Mouse (Mus musculus): ENCODE measurements around the gene Frat2. TPM values are rescaled to one million over a fixed set of nuclear protein-coding genes. Genes with fewer than 3 reads are reported as not detected.
"Not testable (repeated sequence)": the region's sequence is repeated elsewhere in the genome, so short reads cannot be mapped to it uniquely, and the experiment has no call there.

Gene Frat2
- 1.6 and 2.1 TPM in 2 replicates for polyA plus RNA-seq (2015; fragmentation: Nextera tagmentation; extraction: Ambion mirVana)

- WGBS: under 1% methylated on average over 72 of the region's 72 CpGs
- peak; percentile 92 for ATAC-seq (ENCODE audit: extremely low read depth, insufficient number of reproducible peaks, low FRiP score, low TSS enrichment)
- Histone ChIP-seq H3K4me2 (peak within 1 kb of the TSS; percentile 92), H3K9me3 (no peaks in the 10 kb centered on the region), H3K4me3 (peak within 1 kb of the TSS; percentile 83), H3K4me1 (peaks cover 13% of the 10 kb centered on the region), H3K36me3 (no peaks in the 10 kb centered on the region), H3K27ac (replicated peaks) (peak within 1 kb of the TSS; percentile 81), H3K9ac (peak within 1 kb of the TSS; percentile 85), H3K27me3 (replicated peaks) (no peaks in the 10 kb centered on the region)
These were observed at the start of gene Frat2 for GRCm38 (mm10) chr19:41847992-41848851. TSS of gene Frat2 (minus strand) at chr19:41848132.

GRCm38 (mm10) chr19:41896319-41896711 lies 48.4 kb upstream of the Frat2 start:
- no peaks in the 10 kb centered on the region for H3K9me3 ChIP-seq
- no peaks in the 10 kb centered on the region for H3K27me3 ChIP-seq (replicated peaks)
- H3K9ac ChIP-seq: peak overlapping the region; percentile 85
- H3K27ac ChIP-seq (replicated peaks): no peak overlapping the region
- WGBS: 18% methylated on average over 18 of the region's 18 CpGs
- peak overlapping the region; percentile 88 for H3K4me3 ChIP-seq
- peaks cover 19% of the 10 kb centered on the region for H3K4me1 ChIP-seq
- 0 out of 2 replicates have a peak, but pooled peaks cover 3% of the 10 kb centered on the region for H3K36me3 ChIP-seq
- ATAC-seq (ENCODE audit: extremely low read depth, insufficient number of reproducible peaks, low FRiP score, low TSS enrichment): no peak
- peak overlapping the region; percentile 93 for H3K4me2 ChIP-seq

GRCm38 (mm10) chr19:41895460-41896318 lies 47.8 kb upstream of the Frat2 start, which contains the start of gene Rrp12:
TSS of gene Rrp12 (minus strand) at chr19:41896173.
- Histone ChIP-seq H3K4me3 (peak within 1 kb of the TSS; percentile 88), H3K27me3 (replicated peaks) (no peaks in the 10 kb centered on the region), H3K36me3 (peaks cover 9% of the 10 kb centered on the region), H3K4me2 (peak within 1 kb of the TSS; percentile 93), H3K9me3 (no peaks in the 10 kb centered on the region), H3K9ac (peak within 1 kb of the TSS; percentile 85), H3K4me1 (peaks cover 18% of the 10 kb centered on the region), H3K27ac (replicated peaks) (peak within 1 kb of the TSS; percentile 44; the same call in 1 of the 2 replicates)
- ATAC-seq (ENCODE audit: extremely low read depth, insufficient number of reproducible peaks, low FRiP score, low TSS enrichment): peak; percentile 63; the same call in 1 of the 2 replicates
- 1% methylated on average over 46 of the region's 46 CpGs for WGBS

GRCm38 (mm10) chr19:41894959-41895358 lies 47.0 kb upstream of the Frat2 start:
- Histone ChIP-seq H3K4me3 (peak overlapping the region; percentile 88), H3K9ac (peak overlapping the region; percentile 85), H3K36me3 (peaks cover 16% of the 10 kb centered on the region), H3K4me1 (peaks cover 18% of the 10 kb centered on the region), H3K27me3 (replicated peaks) (no peaks in the 10 kb centered on the region), H3K4me2 (peak overlapping the region; percentile 93), H3K27ac (replicated peaks) (no peak overlapping the region), H3K9me3 (no peaks in the 10 kb centered on the region)
- 39% methylated on average over 7 of the region's 7 CpGs for WGBS
- no peak for ATAC-seq (ENCODE audit: extremely low read depth, insufficient number of reproducible peaks, low FRiP score, low TSS enrichment)

GRCm38 (mm10) chr19:41888191-41888590 lies 40.3 kb upstream of the Frat2 start:
- Histone ChIP-seq H3K4me2 (no peak overlapping the region), H3K4me1 (no peaks in the 10 kb centered on the region), H3K27me3 (replicated peaks) (no peaks in the 10 kb centered on the region), H3K9ac (no peak overlapping the region), H3K27ac (replicated peaks) (no peak overlapping the region), H3K36me3 (peaks cover 80% of the 10 kb centered on the region), H3K4me3 (no peak overlapping the region), H3K9me3 (no peaks in the 10 kb centered on the region)
- no peak for ATAC-seq (ENCODE audit: extremely low read depth, insufficient number of reproducible peaks, low FRiP score, low TSS enrichment)

- peaks cover 85% of the 10 kb centered on the region for H3K36me3 ChIP-seq
- no peaks in the 10 kb centered on the region for H3K9me3 ChIP-seq
- no peak overlapping the region for H3K4me3 ChIP-seq
- no peak overlapping the region for H3K27ac ChIP-seq (replicated peaks)
- no peak for ATAC-seq (ENCODE audit: extremely low read depth, insufficient number of reproducible peaks, low FRiP score, low TSS enrichment)
- no peaks in the 10 kb centered on the region for H3K4me1 ChIP-seq
- 91% methylated on average over 9 of the region's 9 CpGs for WGBS
- no peak overlapping the region for H3K4me2 ChIP-seq
- H3K27me3 ChIP-seq (replicated peaks): no peaks in the 10 kb centered on the region
- no peak overlapping the region for H3K9ac ChIP-seq
These were observed 36.0 kb upstream of the Frat2 start for GRCm38 (mm10) chr19:41883882-41884281.

GRCm38 (mm10) chr19:41881842-41882241 lies 33.9 kb upstream of the Frat2 start:
- peaks cover 80% of the 10 kb centered on the region for H3K36me3 ChIP-seq
- H3K27ac ChIP-seq (replicated peaks): no peak overlapping the region
- no peak overlapping the region for H3K4me3 ChIP-seq
- no peaks in the 10 kb centered on the region for H3K9me3 ChIP-seq
- ATAC-seq (ENCODE audit: extremely low read depth, insufficient number of reproducible peaks, low FRiP score, low TSS enrichment): no peak
- no peak overlapping the region for H3K4me2 ChIP-seq
- H3K27me3 ChIP-seq (replicated peaks): no peaks in the 10 kb centered on the region
- WGBS: 92% methylated on average over 4 of the region's 4 CpGs
- H3K9ac ChIP-seq: no peak overlapping the region
- no peaks in the 10 kb centered on the region for H3K4me1 ChIP-seq

- H3K9me3 ChIP-seq: no peaks in the 10 kb centered on the region
- WGBS: 87% methylated on average over 14 of the region's 14 CpGs
- no peaks in the 10 kb centered on the region for H3K4me1 ChIP-seq
- H3K4me2 ChIP-seq: no peak overlapping the region
- H3K9ac ChIP-seq: no peak overlapping the region
- no peak overlapping the region for H3K27ac ChIP-seq (replicated peaks)
- no peak overlapping the region for H3K4me3 ChIP-seq
- peaks cover 87% of the 10 kb centered on the region for H3K36me3 ChIP-seq
- H3K27me3 ChIP-seq (replicated peaks): no peaks in the 10 kb centered on the region
- ATAC-seq (ENCODE audit: extremely low read depth, insufficient number of reproducible peaks, low FRiP score, low TSS enrichment): 0 out of 2 replicates have a peak, but pooled peaks have one; percentile 30
These were observed 26.4 kb upstream of the Frat2 start for GRCm38 (mm10) chr19:41874356-41874755.

- no peaks in the 10 kb centered on the region for H3K9me3 ChIP-seq
- WGBS: 77% methylated on average over 2 of the region's 2 CpGs
- no peaks in the 10 kb centered on the region for H3K4me1 ChIP-seq
- H3K27me3 ChIP-seq (replicated peaks): no peaks in the 10 kb centered on the region
- H3K4me3 ChIP-seq: no peak overlapping the region
- no peak for ATAC-seq (ENCODE audit: extremely low read depth, insufficient number of reproducible peaks, low FRiP score, low TSS enrichment)
- H3K9ac ChIP-seq: no peak overlapping the region
- H3K36me3 ChIP-seq: peaks cover 94% of the 10 kb centered on the region
- H3K4me2 ChIP-seq: no peak overlapping the region
- H3K27ac ChIP-seq (replicated peaks): no peak overlapping the region
These were observed 24.4 kb upstream of the Frat2 start for GRCm38 (mm10) chr19:41872285-41872684.

- H3K9ac ChIP-seq; H3K27ac ChIP-seq (replicated peaks); H3K4me3 ChIP-seq; H3K27me3 ChIP-seq (replicated peaks); H3K4me1 ChIP-seq; H3K9me3 ChIP-seq; ATAC-seq (ENCODE audit: extremely low read depth, insufficient number of reproducible peaks, low FRiP score, low TSS enrichment); H3K4me2 ChIP-seq: not testable (repeated sequence)
- WGBS: 87% methylated on average over 5 of the region's 5 CpGs
- H3K36me3 ChIP-seq: peaks cover 94% of the 10 kb centered on the region
These were observed 22.0 kb upstream of the Frat2 start for GRCm38 (mm10) chr19:41869946-41870345.

- ATAC-seq (ENCODE audit: extremely low read depth, insufficient number of reproducible peaks, low FRiP score, low TSS enrichment): no peak
- WGBS: 92% methylated on average over 5 of the region's 5 CpGs
- Histone ChIP-seq H3K36me3 (peaks cover 94% of the 10 kb centered on the region), H3K27me3 (replicated peaks) (no peaks in the 10 kb centered on the region), H3K9ac (no peak overlapping the region), H3K4me1 (no peaks in the 10 kb centered on the region), H3K4me3 (no peak overlapping the region), H3K9me3 (no peaks in the 10 kb centered on the region), H3K27ac (replicated peaks) (no peak overlapping the region), H3K4me2 (no peak overlapping the region)
These were observed 21.4 kb upstream of the Frat2 start for GRCm38 (mm10) chr19:41869296-41869695.

All from heart, embryonic 13.5 days (tissue).